Mouse (Mus musculus): ENCODE results near the gene Akap6. TPM values are rescaled to one million over a fixed set of nuclear protein-coding genes. Genes with fewer than 3 reads are reported as not detected.

The Akap6 gene
- total and polyA plus RNA-seq, 3 experiments: not detected

- TF ChIP-seq POLR2A (IDR thresholded peaks at IDR 0.05; ENCODE audit: control insufficient read depth in 1 of 2, insufficient read depth in 1 of 2, low read depth in 1 of 2, low read length in 2 of 2, poor library complexity in 1 of 2) (no peak), ZC3H11A (IDR thresholded peaks at IDR 0.05; ENCODE audit: low read depth, low read length) (no peak), ZMIZ1 (IDR thresholded peaks at IDR 0.05; ENCODE audit: low read depth, low read length) (no peak), MAZ (IDR thresholded peaks at IDR 0.05; ENCODE audit: low read depth, low read length) (no peak), POLR2AphosphoS5 (IDR thresholded peaks at IDR 0.05; ENCODE audit: borderline replicate concordance, low read depth, low read length) (no peak), ETS1 (IDR thresholded peaks at IDR 0.05; ENCODE audit: low read depth, low read length) (no peak), E2F4 (IDR thresholded peaks at IDR 0.05; ENCODE audit: borderline replicate concordance, low read depth, low read length) (no peak), ZNF384 (IDR thresholded peaks at IDR 0.05; ENCODE audit: low read depth, low read length) (no peak), MYC (IDR thresholded peaks at IDR 0.05; ENCODE audit: low read depth, low read length) (no peak), RCOR1 (IDR thresholded peaks at IDR 0.05; ENCODE audit: low read depth, low read length) (no peak), TAL1 (IDR thresholded peaks at IDR 0.05; ENCODE audit: low read length) (no peak), USF1 (IDR thresholded peaks at IDR 0.05; ENCODE audit: low read depth, low read length) (no peak), JUND (IDR thresholded peaks at IDR 0.05; ENCODE audit: low read depth, low read length) (no peak), USF2 (IDR thresholded peaks at IDR 0.05; ENCODE audit: borderline replicate concordance in 1 of 2, insufficient read depth in 1 of 2, low read depth in 1 of 2, low read length in 2 of 2) (no peak), MAFK (IDR thresholded peaks at IDR 0.05; ENCODE audit: borderline replicate concordance, low read depth, low read length) (no peak), TCF12 (IDR thresholded peaks at IDR 0.05; ENCODE audit: low read depth, low read length) (no peak), KAT2A (conservative IDR thresholded peaks at IDR 0.05; ENCODE audit: low read depth, low read length) (no peak), MYB (IDR thresholded peaks at IDR 0.05; ENCODE audit: low read depth, low read length) (no peak), SIN3A (IDR thresholded peaks at IDR 0.05; ENCODE audit: low read length) (no peak)
- H3K36me3 ChIP-seq (ENCODE audit: control insufficient read depth in 1 of 2, insufficient read depth in 2 of 2, low read length in 2 of 2): no peaks in the 10 kb centered on the region
- H3K9me3 ChIP-seq (replicated peaks; ENCODE audit: insufficient read depth, low read length): no peaks in the 10 kb centered on the region
- no peak overlapping the region for H3K27ac ChIP-seq (ENCODE audit: control insufficient read depth, low read depth, low read length)
- H3K4me3 ChIP-seq (ENCODE audit: control insufficient read depth in 1 of 2, insufficient read depth in 1 of 2, low read depth in 2 of 2, low read length in 2 of 2): no peak overlapping the region
- DNase-seq (ENCODE audit: low read depth, low spot score): no peak
- no peaks in the 10 kb centered on the region for H3K79me2 ChIP-seq (ENCODE audit: control insufficient read depth, insufficient read depth, low read length, poor library complexity)
- H3K9ac ChIP-seq (ENCODE audit: control insufficient read depth, low read depth, low read length, poor library complexity, severe bottlenecking): no peak overlapping the region
- no peaks in the 10 kb centered on the region for H3K4me1 ChIP-seq (ENCODE audit: control insufficient read depth in 1 of 2, insufficient read depth in 2 of 2, low read length in 2 of 2)
- peaks cover 6 to 8% of the 10 kb centered on the region in 2 experiments for H3K27me3 ChIP-seq (ENCODE audit: control insufficient read depth in 1 of 2, insufficient read depth in 2 of 2, low read length in 2 of 2)
These were observed 65.6 kb downstream of the Akap6 start for GRCm38 (mm10) chr12:52764810-52765209.

- H3K27ac ChIP-seq (ENCODE audit: control insufficient read depth, low read depth, low read length): no peak overlapping the region
- no peak overlapping the region for H3K9ac ChIP-seq (ENCODE audit: control insufficient read depth, low read depth, low read length, poor library complexity, severe bottlenecking)
- no peaks in the 10 kb centered on the region for H3K36me3 ChIP-seq (ENCODE audit: control insufficient read depth in 1 of 2, insufficient read depth in 2 of 2, low read length in 2 of 2)
- H3K27me3 ChIP-seq (ENCODE audit: control insufficient read depth in 1 of 2, insufficient read depth in 2 of 2, low read length in 2 of 2): peaks cover 8 to 11% of the 10 kb centered on the region in 2 experiments
- H3K4me3 ChIP-seq (ENCODE audit: control insufficient read depth in 1 of 2, insufficient read depth in 1 of 2, low read depth in 2 of 2, low read length in 2 of 2): no peak overlapping the region
- H3K4me1 ChIP-seq (ENCODE audit: control insufficient read depth in 1 of 2, insufficient read depth in 2 of 2, low read length in 2 of 2): no peaks in the 10 kb centered on the region
- no peak for DNase-seq (ENCODE audit: low read depth, low spot score)
- no peak for TF ChIP-seq CHD1 (IDR thresholded peaks at IDR 0.05; ENCODE audit: low read depth, low read length)
- TF ChIP-seq RAD21 (IDR thresholded peaks at IDR 0.05; ENCODE audit: low read depth, low read length): no peak
- TF ChIP-seq SMC3 (IDR thresholded peaks at IDR 0.05; ENCODE audit: low read depth, low read length): no peak
- TF ChIP-seq MAX (IDR thresholded peaks at IDR 0.05; ENCODE audit: low read length): no peak
- no peak for TF ChIP-seq ZMIZ1 (IDR thresholded peaks at IDR 0.05; ENCODE audit: low read depth, low read length)
- TF ChIP-seq RCOR1 (IDR thresholded peaks at IDR 0.05; ENCODE audit: low read depth, low read length): no peak
- TF ChIP-seq NRF1 (IDR thresholded peaks at IDR 0.05; ENCODE audit: insufficient read depth, low read depth, low read length, poor library complexity, severe bottlenecking): no peak
- TF ChIP-seq GATA1 (IDR thresholded peaks at IDR 0.05; ENCODE audit: low read depth, low read length): no peak
- TF ChIP-seq TCF12 (IDR thresholded peaks at IDR 0.05; ENCODE audit: low read depth, low read length): no peak
- no peak for TF ChIP-seq KAT2A (conservative IDR thresholded peaks at IDR 0.05; ENCODE audit: low read depth, low read length)
- TF ChIP-seq ELF1 (IDR thresholded peaks at IDR 0.05; ENCODE audit: low read depth, low read length): no peak
- TF ChIP-seq TBP (IDR thresholded peaks at IDR 0.05; ENCODE audit: low read depth, low read length): no peak
- no peaks in the 10 kb centered on the region for H3K79me2 ChIP-seq (ENCODE audit: control insufficient read depth, insufficient read depth, low read length, poor library complexity)
- H3K9me3 ChIP-seq (replicated peaks; ENCODE audit: insufficient read depth, low read length): no peaks in the 10 kb centered on the region
These were observed 70.4 kb downstream of the Akap6 start for GRCm38 (mm10) chr12:52769561-52769960.
